Mouse (Mus musculus): Measurements from ENCODE around the gene Pdrg1. TPM values are rescaled to one million over a fixed set of nuclear protein-coding genes. Genes with fewer than 3 reads are reported as not detected.

Pdrg1 gene
- polyA plus RNA-seq, 1 experiment, result 61.2 TPM

GRCm38 (mm10) chr2:153003681-153004338, 11.4 kb downstream of the Pdrg1 start:
- TF ChIP-seq USF1 (IDR thresholded peaks at IDR 0.05; ENCODE audit: low read depth), result no peak
- TF ChIP-seq CTCF (IDR thresholded peaks at IDR 0.05; ENCODE audit: control insufficient read depth, insufficient read depth, insufficient read length), result no peak
- Histone ChIP-seq H3K27me3 (ENCODE audit: control insufficient read depth, insufficient read depth, insufficient read length) (peaks cover 32% of the 10 kb centered on the region), H3ac (ENCODE audit: control insufficient read depth, insufficient read length, low read depth) (no peak overlapping the region), H3K36me3 (ENCODE audit: control insufficient read depth, insufficient read depth) (peaks cover 2% of the 10 kb centered on the region), H3K4me3 (ENCODE audit: insufficient read depth, poor library complexity, severe bottlenecking) (no peak overlapping the region), H3K79me3 (ENCODE audit: low read depth) (no peaks in the 10 kb centered on the region), H3K79me2 (ENCODE audit: control insufficient read depth, insufficient read depth) (no peaks in the 10 kb centered on the region)

GRCm38 (mm10) chr2:153002492-153003248, 12.6 kb downstream of the Pdrg1 start:
- peaks cover 39% of the 10 kb centered on the region for H3K27me3 ChIP-seq (ENCODE audit: control insufficient read depth, insufficient read depth, insufficient read length)
- no peak overlapping the region for H3ac ChIP-seq (ENCODE audit: control insufficient read depth, insufficient read length, low read depth)
- no peak for TF ChIP-seq MYOG (IDR thresholded peaks at IDR 0.05; ENCODE audit: control insufficient read depth, extremely low read depth, insufficient read length)
- no peak for TF ChIP-seq USF1 (IDR thresholded peaks at IDR 0.05; ENCODE audit: low read depth)
- TF ChIP-seq CTCF (IDR thresholded peaks at IDR 0.05; ENCODE audit: control insufficient read depth, insufficient read depth, insufficient read length), result no peak
- TF ChIP-seq CEBPB (IDR thresholded peaks at IDR 0.05; ENCODE audit: low read depth), result no peak
- no peak for TF ChIP-seq FOSL1 (IDR thresholded peaks at IDR 0.05; ENCODE audit: insufficient read depth, low read length, poor library complexity, severe bottlenecking)
- no peak for TF ChIP-seq MAX (IDR thresholded peaks at IDR 0.05)
- TF ChIP-seq MYOD1 (IDR thresholded peaks at IDR 0.05; ENCODE audit: control insufficient read depth, insufficient read length, low read depth), result no peak
- no peaks in the 10 kb centered on the region for H3K79me3 ChIP-seq (ENCODE audit: low read depth)
- no peaks in the 10 kb centered on the region for H3K79me2 ChIP-seq (ENCODE audit: control insufficient read depth, insufficient read depth)
- no peaks in the 10 kb centered on the region for H3K36me3 ChIP-seq (ENCODE audit: control insufficient read depth, insufficient read depth)
- H3K4me3 ChIP-seq (ENCODE audit: insufficient read depth, poor library complexity, severe bottlenecking), result no peak overlapping the region

- Histone ChIP-seq H3K79me3 (ENCODE audit: low read depth) (no peaks in the 10 kb centered on the region), H3K4me3 (ENCODE audit: insufficient read depth, poor library complexity, severe bottlenecking) (no peak overlapping the region), H3K36me3 (ENCODE audit: control insufficient read depth, insufficient read depth) (no peaks in the 10 kb centered on the region), H3K79me2 (ENCODE audit: control insufficient read depth, insufficient read depth) (no peaks in the 10 kb centered on the region), H3ac (ENCODE audit: control insufficient read depth, insufficient read length, low read depth) (no peak overlapping the region), H3K27me3 (ENCODE audit: control insufficient read depth, insufficient read depth, insufficient read length) (peaks cover 46% of the 10 kb centered on the region)
- TF ChIP-seq FOSL1 (IDR thresholded peaks at IDR 0.05; ENCODE audit: insufficient read depth, low read length, poor library complexity, severe bottlenecking), result no peak
Observed at GRCm38 (mm10) chr2:152997046-152997445, 18.2 kb downstream of the Pdrg1 start.

- Histone ChIP-seq H3K27me3 (ENCODE audit: control insufficient read depth, insufficient read depth, insufficient read length) (peaks cover 76% of the 10 kb centered on the region), H3K4me3 (ENCODE audit: insufficient read depth, poor library complexity, severe bottlenecking) (no peak overlapping the region), H3K79me3 (ENCODE audit: low read depth) (no peaks in the 10 kb centered on the region), H3K79me2 (ENCODE audit: control insufficient read depth, insufficient read depth) (no peaks in the 10 kb centered on the region), H3ac (ENCODE audit: control insufficient read depth, insufficient read length, low read depth) (no peak overlapping the region), H3K36me3 (ENCODE audit: control insufficient read depth, insufficient read depth) (no peaks in the 10 kb centered on the region)
- TF ChIP-seq CTCF (IDR thresholded peaks at IDR 0.05; ENCODE audit: control insufficient read depth, insufficient read depth, insufficient read length) (no peak), MYOG (IDR thresholded peaks at IDR 0.05; ENCODE audit: control insufficient read depth, extremely low read depth, insufficient read length) (no peak), FOSL1 (IDR thresholded peaks at IDR 0.05; ENCODE audit: insufficient read depth, low read length, poor library complexity, severe bottlenecking) (no peak), MYOD1 (IDR thresholded peaks at IDR 0.05; ENCODE audit: control insufficient read depth, insufficient read length, low read depth) (no peak), USF1 (IDR thresholded peaks at IDR 0.05; ENCODE audit: low read depth) (no peak)
Observed at GRCm38 (mm10) chr2:152991529-152991928, 23.7 kb downstream of the Pdrg1 start.

GRCm38 (mm10) chr2:152985582-152985981, 29.6 kb downstream of the Pdrg1 start:
- Histone ChIP-seq H3ac (ENCODE audit: control insufficient read depth, insufficient read length, low read depth) (no peak overlapping the region), H3K79me2 (ENCODE audit: control insufficient read depth, insufficient read depth) (no peaks in the 10 kb centered on the region), H3K4me3 (ENCODE audit: insufficient read depth, poor library complexity, severe bottlenecking) (no peak overlapping the region), H3K79me3 (ENCODE audit: low read depth) (no peaks in the 10 kb centered on the region), H3K27me3 (ENCODE audit: control insufficient read depth, insufficient read depth, insufficient read length) (peaks cover 87% of the 10 kb centered on the region), H3K36me3 (ENCODE audit: control insufficient read depth, insufficient read depth) (no peaks in the 10 kb centered on the region)
- no peak for TF ChIP-seq MYOD1 (IDR thresholded peaks at IDR 0.05; ENCODE audit: control insufficient read depth, insufficient read length, low read depth)
- no peak for TF ChIP-seq MYOG (IDR thresholded peaks at IDR 0.05; ENCODE audit: control insufficient read depth, extremely low read depth, insufficient read length)
- TF ChIP-seq CEBPB (IDR thresholded peaks at IDR 0.05; ENCODE audit: low read depth), result no peak
- no peak for TF ChIP-seq USF1 (IDR thresholded peaks at IDR 0.05; ENCODE audit: low read depth)
- no peak for TF ChIP-seq CTCF (IDR thresholded peaks at IDR 0.05; ENCODE audit: control insufficient read depth, insufficient read depth, insufficient read length)
- TF ChIP-seq MAX (IDR thresholded peaks at IDR 0.05), result no peak
- TF ChIP-seq FOSL1 (IDR thresholded peaks at IDR 0.05; ENCODE audit: insufficient read depth, low read length, poor library complexity, severe bottlenecking), result no peak

GRCm38 (mm10) chr2:152976991-152977390, 38.2 kb downstream of the Pdrg1 start:
- no peaks in the 10 kb centered on the region for H3K36me3 ChIP-seq (ENCODE audit: control insufficient read depth, insufficient read depth)
- H3K4me3 ChIP-seq (ENCODE audit: insufficient read depth, poor library complexity, severe bottlenecking), result no peak overlapping the region
- peaks cover 66% of the 10 kb centered on the region for H3K27me3 ChIP-seq (ENCODE audit: control insufficient read depth, insufficient read depth, insufficient read length)
- H3K79me3 ChIP-seq (ENCODE audit: low read depth), result no peaks in the 10 kb centered on the region
- TF ChIP-seq USF1 (IDR thresholded peaks at IDR 0.05; ENCODE audit: low read depth) (no peak), FOSL1 (IDR thresholded peaks at IDR 0.05; ENCODE audit: insufficient read depth, low read length, poor library complexity, severe bottlenecking) (no peak), MYOG (IDR thresholded peaks at IDR 0.05; ENCODE audit: control insufficient read depth, extremely low read depth, insufficient read length) (no peak), MYOD1 (IDR thresholded peaks at IDR 0.05; ENCODE audit: control insufficient read depth, insufficient read length, low read depth) (no peak), CTCF (IDR thresholded peaks at IDR 0.05; ENCODE audit: control insufficient read depth, insufficient read depth, insufficient read length) (no peak)
- no peak overlapping the region for H3ac ChIP-seq (ENCODE audit: control insufficient read depth, insufficient read length, low read depth)
- H3K79me2 ChIP-seq (ENCODE audit: control insufficient read depth, insufficient read depth), result no peaks in the 10 kb centered on the region

Measured in C2C12 (cell line).